Mouse (Mus musculus): Measurements from ENCODE around the gene Dhx35.

Gene Dhx35

GRCm38 (mm10) chr2:158898469-158899196, 104.0 kb downstream of the Dhx35 start:
- DNase-seq = no peak

Measured in cerebellum, adult 18-20 months (tissue).